Mouse (Mus musculus): ENCODE data around the gene Hook2. TPM values are rescaled to one million over a fixed set of nuclear protein-coding genes. Genes with fewer than 3 reads are reported as not detected.
A peak's percentile ranks its signal among the peaks of the same experiment; 100 is the strongest.

The Hook2 gene
- polyA plus RNA-seq, 1 experiment from 2014 or later, result 18.2 TPM

DNA sequence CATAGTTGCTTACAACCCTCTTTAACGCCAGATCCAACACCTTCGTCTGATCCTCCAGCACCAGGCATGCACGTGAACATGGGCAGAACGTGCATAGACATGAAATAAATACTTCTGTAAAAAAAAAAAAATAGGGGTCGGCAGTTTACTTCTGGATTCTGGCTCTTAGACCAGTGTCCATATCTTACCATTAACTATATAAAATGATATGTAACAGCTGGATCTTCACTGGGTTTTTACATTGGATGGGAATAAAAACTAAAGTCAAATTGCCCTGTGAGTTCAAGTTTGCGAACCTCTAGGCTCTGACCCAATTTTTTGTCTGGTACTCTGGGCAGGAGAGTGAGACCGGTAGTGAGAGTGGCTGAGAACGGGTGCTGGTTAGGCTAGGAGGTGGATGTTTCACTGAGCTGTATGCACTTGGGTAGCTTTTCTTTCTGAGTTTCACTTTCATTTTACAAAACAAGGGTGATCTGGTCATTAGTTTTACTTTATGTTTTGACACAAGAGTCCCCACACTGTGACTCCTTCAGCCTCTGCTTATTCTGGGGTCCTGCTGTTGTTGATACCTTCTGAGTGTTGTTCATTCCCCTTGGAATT, 15.8 kb upstream of the Hook2 start:
- Histone ChIP-seq H3K9me3 (no peaks in the 10 kb centered on the region), H3K4me1 (peaks cover 54% of the 10 kb centered on the region), H3K4me3 (no peak overlapping the region), H3K4me2 (replicated peaks) (0 out of 2 replicates have a peak overlapping the region, but pooled peaks have one; percentile 12), H3K9ac (no peak overlapping the region), H3K27me3 (replicated peaks) (peaks cover 23% of the 10 kb centered on the region), H3K36me3 (peaks cover 36% of the 10 kb centered on the region), H3K27ac (no peak overlapping the region)
- no peak for ATAC-seq (ENCODE audit: low FRiP score, low read depth)
- WGBS, result 83% methylated on average over 8 of the region's 8 CpGs

DNA sequence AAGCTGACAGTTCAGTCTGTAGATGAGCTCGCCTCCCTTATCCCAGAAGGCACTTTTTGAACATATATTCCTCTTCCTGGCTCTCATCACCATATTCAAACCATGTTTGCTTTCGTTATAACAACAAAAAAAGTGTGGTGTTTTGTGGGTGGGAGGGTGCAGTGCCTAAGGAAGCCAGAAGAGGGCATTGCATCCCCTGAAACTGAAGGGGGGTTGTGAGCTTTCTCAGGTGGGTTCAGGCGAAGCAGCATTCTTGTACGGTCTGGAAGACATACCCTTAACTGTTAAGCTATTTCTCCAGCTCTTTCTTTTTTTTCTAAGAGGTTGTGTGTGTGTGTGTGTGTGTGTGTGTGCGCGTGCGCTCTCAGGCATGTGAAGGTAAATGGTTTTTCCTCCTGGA, 15.0 kb upstream of the Hook2 start:
- no peak for ATAC-seq (ENCODE audit: low FRiP score, low read depth)
- 37% methylated on average over 7 of the region's 7 CpGs for WGBS
- H3K27ac ChIP-seq, result no peak overlapping the region
- no peaks in the 10 kb centered on the region for H3K9me3 ChIP-seq
- peak overlapping the region; percentile 98 for H3K4me2 ChIP-seq (replicated peaks)
- H3K4me3 ChIP-seq, result no peak overlapping the region
- no peak overlapping the region for H3K9ac ChIP-seq
- H3K4me1 ChIP-seq, result peaks cover 57% of the 10 kb centered on the region
- peaks cover 28% of the 10 kb centered on the region for H3K27me3 ChIP-seq (replicated peaks)
- H3K36me3 ChIP-seq, result peaks cover 36% of the 10 kb centered on the region

DNA sequence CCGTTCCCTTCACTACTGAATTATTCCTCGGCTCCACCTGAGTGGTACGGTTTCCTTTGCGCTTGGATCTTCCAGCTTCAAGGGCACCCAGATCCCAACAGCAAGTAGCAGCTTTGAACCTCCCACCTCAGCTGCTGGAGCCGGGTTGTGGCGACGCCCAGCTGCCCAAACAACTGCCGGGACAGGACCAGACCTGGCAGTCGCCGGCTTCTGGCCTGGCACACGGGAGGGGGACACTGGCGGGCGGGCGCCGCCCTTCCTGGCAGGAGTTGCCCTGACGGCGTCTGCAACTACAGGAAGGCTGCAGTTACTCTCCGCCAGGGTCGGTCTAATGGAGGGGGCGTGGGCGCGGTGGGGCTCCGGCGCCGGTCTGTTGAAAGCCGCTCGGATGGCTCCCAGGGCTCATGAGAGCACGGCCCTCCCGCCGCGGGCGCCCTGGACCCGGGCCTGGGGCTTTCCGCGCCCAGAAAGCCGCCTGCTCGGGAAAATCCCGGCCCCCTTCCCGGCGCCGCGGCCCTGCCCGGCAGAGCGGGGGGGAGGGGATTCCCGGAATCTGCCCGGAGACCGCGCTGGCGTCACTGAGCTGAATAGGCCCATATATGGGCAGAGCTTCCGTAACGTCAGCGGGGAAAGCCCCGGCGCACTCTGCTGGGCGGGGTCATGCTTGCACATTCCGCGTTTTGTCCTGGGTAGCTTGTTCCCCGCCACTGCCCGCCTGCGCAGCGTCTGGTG, 14.2 kb upstream of the Hook2 start:
- peak overlapping the region; percentile 62 for H3K9ac ChIP-seq
- H3K9me3 ChIP-seq, result no peaks in the 10 kb centered on the region
- ATAC-seq (ENCODE audit: low FRiP score, low read depth), result peak; percentile 79
- peaks cover 30% of the 10 kb centered on the region for H3K36me3 ChIP-seq
- peaks cover 57% of the 10 kb centered on the region for H3K4me1 ChIP-seq
- peak overlapping the region; percentile 46 for H3K4me3 ChIP-seq
- 0 out of 2 replicates have a peak overlapping the region, but pooled peaks have one; percentile 4 for H3K27ac ChIP-seq
- H3K27me3 ChIP-seq (replicated peaks), result peaks cover 30% of the 10 kb centered on the region
- peak overlapping the region; percentile 98 for H3K4me2 ChIP-seq (replicated peaks)
- 1% methylated on average over 61 of the region's 61 CpGs for WGBS

DNA sequence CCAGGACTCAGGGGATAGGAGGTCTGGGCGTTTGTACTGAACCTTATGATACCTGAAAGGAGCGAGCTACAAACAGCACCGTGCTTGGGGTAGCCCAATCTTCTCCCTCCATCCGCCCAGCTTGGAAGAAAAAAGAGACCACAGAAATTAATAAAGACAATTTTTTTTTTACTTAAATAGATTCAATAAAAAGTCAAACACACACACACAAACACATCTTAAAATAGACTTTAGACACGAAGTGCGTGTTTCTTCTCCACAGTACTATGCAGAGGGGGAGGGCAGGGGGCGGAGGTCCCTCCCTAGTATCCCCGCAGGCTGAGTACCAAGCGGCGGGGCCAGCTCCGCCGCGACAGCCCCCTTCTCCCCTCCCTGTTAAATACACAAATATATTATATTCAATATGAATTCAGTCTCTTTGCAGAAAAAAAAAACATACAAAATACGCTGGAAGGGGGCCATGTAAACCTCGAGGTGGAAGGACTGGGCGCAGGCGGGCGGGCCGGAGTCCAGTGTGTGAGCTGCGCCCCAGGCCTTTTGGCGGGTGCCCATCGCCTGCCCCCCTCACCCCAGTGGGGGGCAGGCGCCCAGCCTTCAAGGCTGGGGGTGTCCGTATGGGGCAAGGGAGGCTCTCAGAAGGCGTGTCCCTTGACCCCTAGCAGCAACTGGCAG, 13.5 kb upstream of the Hook2 start:
- peak overlapping the region; percentile 98 for H3K4me2 ChIP-seq (replicated peaks)
- peaks cover 32% of the 10 kb centered on the region for H3K27me3 ChIP-seq (replicated peaks)
- peak overlapping the region; percentile 46 for H3K4me3 ChIP-seq
- ATAC-seq (ENCODE audit: low FRiP score, low read depth), result no peak
- H3K36me3 ChIP-seq, result peaks cover 23% of the 10 kb centered on the region
- peak overlapping the region; percentile 62 for H3K9ac ChIP-seq
- WGBS, result 2% methylated on average over 25 of the region's 25 CpGs
- H3K27ac ChIP-seq, result no peak overlapping the region
- H3K4me1 ChIP-seq, result peaks cover 56% of the 10 kb centered on the region
- no peaks in the 10 kb centered on the region for H3K9me3 ChIP-seq

DNA sequence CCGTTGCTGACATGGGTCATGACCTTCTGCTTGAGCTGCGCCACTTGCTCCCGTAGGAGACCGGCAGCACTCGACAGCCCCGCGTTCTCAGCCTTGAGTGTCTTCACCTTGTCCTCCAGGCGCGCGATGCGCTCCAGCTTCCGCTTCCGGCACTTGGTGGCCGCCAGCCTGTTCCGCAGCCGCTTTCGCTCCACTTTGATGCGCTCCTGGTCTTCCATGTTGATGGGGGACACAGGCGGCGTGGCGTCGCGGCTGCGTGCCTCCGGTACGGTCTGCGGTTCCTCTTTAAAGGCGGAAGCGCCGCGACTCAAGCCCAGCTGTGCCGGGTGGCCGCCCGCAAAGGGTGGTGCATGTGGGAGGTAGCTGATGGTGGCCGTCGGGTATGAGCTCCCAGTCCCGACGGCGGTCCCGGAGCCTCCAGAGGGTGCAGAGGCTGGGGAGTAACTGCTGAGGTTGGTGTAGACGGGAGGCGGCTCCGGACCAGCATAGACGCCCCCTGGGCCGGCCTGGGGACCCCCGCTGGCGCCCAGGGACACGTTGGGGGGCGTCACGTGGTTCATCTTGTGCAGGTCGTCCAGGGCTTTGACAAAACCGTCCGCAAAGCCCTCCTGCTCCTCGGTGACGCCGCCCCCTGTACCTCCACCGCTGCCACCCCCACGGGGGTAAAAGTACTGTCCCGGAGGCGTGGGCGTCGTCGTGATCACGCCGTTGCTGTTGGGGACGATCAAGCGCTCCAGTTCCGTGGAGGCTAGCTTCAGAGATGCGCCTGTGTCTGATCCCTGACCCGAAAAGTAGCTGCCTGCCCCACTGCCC, 12.8 kb upstream of the Hook2 start:
- Histone ChIP-seq H3K36me3 (peaks cover 16% of the 10 kb centered on the region), H3K4me3 (peak overlapping the region; percentile 46), H3K9me3 (no peaks in the 10 kb centered on the region), H3K9ac (peak overlapping the region; percentile 61), H3K27ac (no peak overlapping the region), H3K4me1 (peaks cover 56% of the 10 kb centered on the region), H3K4me2 (replicated peaks) (peak overlapping the region; percentile 98), H3K27me3 (replicated peaks) (peaks cover 40% of the 10 kb centered on the region)
- no peak for ATAC-seq (ENCODE audit: low FRiP score, low read depth)
- 1% methylated on average over 70 of the region's 70 CpGs for WGBS

DNA sequence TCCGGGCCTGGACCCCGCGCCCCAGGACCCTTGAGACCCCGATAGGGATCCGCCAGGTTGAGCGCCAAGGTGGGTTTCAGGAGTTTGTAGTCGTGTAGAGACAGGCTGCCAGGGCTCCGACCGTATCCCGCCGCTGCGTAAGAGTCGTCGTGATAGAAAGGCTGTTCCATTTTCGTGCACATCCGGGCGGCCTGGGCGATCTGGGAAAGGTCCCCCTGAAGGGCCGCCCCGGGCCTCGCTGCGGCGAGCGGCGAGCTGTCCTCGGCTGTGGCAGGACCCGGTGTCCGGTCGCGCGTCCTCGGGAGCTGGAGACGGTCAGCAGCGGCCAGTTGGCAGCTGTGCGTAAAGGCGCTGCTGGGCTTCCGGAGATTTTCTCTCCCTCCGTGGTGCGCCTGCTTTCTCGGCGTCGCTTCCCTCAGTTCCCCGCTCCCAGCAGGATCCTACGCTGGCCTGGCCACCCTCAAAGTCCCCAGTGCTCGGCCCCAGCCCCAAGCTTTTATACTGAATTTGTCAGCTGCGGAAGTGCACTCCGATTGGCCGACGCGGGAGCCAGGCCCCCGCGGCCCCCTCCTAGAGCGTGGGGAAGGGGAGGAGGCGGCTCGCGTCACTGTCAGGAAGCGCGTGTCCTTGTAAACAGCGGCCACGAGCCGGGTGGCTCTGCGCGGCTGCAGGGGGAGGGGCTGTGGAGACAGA, 12.0 kb upstream of the Hook2 start, which contains the start of gene Junb:
TSS of gene Junb (minus strand) at position 471 of the 693 bp plus-strand sequence.
- peak; percentile 31 for ATAC-seq (ENCODE audit: low FRiP score, low read depth)
- Histone ChIP-seq H3K27me3 (replicated peaks) (peaks cover 44% of the 10 kb centered on the region), H3K27ac (no peak within 1 kb of the TSS; the same call in 1 of the 2 replicates), H3K4me2 (replicated peaks) (peak within 1 kb of the TSS; percentile 98), H3K4me3 (peak within 1 kb of the TSS; percentile 46), H3K9me3 (no peaks in the 10 kb centered on the region), H3K9ac (peak within 1 kb of the TSS; percentile 61), H3K4me1 (peaks cover 56% of the 10 kb centered on the region), H3K36me3 (peaks cover 9% of the 10 kb centered on the region)
- under 1% methylated on average over 63 of the region's 63 CpGs for WGBS

DNA sequence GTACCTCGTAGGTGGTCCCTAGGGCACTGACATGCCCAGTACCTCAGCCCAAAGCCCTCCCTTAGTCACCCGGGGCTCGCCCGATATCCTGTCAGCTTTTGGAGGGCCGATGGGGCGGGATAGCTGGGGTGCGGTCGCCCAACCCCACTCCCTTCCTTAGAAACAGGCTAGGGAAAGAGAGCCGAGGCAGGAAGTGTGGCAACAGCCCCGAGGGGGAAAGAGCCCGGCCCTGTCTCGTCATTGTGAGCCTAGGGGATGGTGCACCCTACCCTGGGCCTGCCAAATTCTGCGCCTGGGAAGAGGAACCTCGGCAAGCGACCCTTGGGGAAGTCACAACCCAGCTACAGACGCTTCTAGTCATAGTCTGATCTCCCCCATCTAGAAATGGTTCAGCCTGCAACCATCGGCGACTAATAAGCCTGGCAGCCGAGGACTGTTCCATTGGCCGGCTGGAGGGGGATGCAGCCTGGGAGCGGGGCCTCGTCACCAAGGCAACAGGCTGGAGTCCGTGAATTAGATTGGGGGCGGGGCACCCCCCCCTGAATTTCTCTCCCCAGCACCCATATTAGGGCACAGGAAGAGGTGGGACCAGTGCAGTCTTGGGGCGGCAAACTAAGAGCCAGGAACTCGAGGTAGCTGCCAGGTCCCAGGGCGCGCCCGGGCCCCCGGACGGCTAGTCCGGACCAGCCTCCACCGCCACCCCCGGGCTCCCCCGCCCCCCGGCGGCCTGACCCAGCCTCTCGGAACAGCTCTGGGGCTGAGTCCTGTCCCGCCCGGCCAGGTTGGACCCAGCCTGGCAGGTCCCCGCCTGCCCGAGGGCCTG, 10.6 kb upstream of the Hook2 start:
- peak overlapping the region; percentile 98 for H3K4me2 ChIP-seq (replicated peaks)
- 3% methylated on average over 41 of the region's 42 CpGs for WGBS
- H3K9ac ChIP-seq, result peak overlapping the region; percentile 48
- H3K27me3 ChIP-seq (replicated peaks), result peaks cover 47% of the 10 kb centered on the region
- no peaks in the 10 kb centered on the region for H3K9me3 ChIP-seq
- ATAC-seq (ENCODE audit: low FRiP score, low read depth), result peak; percentile 6; the same call in 1 of the 2 replicates
- H3K27ac ChIP-seq, result no peak overlapping the region
- peaks cover 60% of the 10 kb centered on the region for H3K4me1 ChIP-seq
- peak overlapping the region; percentile 26 for H3K4me3 ChIP-seq
- no peaks in the 10 kb centered on the region for H3K36me3 ChIP-seq

DNA sequence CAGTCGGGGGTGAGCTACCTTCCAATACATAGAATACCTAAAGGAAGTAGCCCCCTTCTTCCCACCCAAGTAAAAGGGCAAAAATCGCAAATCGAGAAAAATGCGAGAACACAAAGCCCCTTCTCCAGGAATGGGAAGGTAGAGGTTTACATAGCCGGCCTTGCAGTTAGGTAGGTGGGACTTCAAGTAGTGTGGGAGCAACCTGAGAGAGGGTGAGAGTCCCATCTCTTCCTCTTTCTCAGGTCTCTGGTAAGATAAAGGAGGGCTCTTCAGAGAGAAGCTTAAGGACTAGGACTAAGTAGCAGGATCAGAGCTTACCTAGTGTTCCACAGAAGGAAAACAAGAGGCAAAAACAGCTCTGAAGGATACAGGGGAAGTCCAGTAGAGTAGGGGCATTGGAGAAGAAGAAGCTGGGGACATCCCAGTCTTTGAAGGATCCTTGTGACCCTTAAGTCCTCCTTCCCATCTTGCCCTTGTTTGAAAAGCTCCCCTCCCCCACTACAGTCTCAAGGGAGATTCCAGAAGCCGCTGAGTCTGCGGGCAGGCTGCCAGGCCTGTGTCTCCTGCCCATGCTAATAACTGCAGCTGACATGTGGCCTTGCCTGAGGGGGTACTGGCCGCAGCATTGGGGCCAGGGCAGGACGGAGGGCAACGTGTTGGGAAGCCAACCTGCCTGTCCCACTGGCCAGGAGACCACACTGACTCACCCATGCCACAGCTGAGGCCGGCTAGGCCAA, 9.6 kb upstream of the Hook2 start:
- no peak overlapping the region for H3K27ac ChIP-seq
- H3K9ac ChIP-seq, result 0 out of 2 replicates have a peak overlapping the region, but pooled peaks have one; percentile 40
- H3K4me3 ChIP-seq, result no peak overlapping the region
- H3K36me3 ChIP-seq, result no peaks in the 10 kb centered on the region
- 37% methylated on average over 11 of the region's 11 CpGs for WGBS
- H3K4me1 ChIP-seq, result peaks cover 65% of the 10 kb centered on the region
- peak overlapping the region; percentile 98 for H3K4me2 ChIP-seq (replicated peaks)
- H3K9me3 ChIP-seq, result no peaks in the 10 kb centered on the region
- peaks cover 51% of the 10 kb centered on the region for H3K27me3 ChIP-seq (replicated peaks)
- no peak for ATAC-seq (ENCODE audit: low FRiP score, low read depth)

DNA sequence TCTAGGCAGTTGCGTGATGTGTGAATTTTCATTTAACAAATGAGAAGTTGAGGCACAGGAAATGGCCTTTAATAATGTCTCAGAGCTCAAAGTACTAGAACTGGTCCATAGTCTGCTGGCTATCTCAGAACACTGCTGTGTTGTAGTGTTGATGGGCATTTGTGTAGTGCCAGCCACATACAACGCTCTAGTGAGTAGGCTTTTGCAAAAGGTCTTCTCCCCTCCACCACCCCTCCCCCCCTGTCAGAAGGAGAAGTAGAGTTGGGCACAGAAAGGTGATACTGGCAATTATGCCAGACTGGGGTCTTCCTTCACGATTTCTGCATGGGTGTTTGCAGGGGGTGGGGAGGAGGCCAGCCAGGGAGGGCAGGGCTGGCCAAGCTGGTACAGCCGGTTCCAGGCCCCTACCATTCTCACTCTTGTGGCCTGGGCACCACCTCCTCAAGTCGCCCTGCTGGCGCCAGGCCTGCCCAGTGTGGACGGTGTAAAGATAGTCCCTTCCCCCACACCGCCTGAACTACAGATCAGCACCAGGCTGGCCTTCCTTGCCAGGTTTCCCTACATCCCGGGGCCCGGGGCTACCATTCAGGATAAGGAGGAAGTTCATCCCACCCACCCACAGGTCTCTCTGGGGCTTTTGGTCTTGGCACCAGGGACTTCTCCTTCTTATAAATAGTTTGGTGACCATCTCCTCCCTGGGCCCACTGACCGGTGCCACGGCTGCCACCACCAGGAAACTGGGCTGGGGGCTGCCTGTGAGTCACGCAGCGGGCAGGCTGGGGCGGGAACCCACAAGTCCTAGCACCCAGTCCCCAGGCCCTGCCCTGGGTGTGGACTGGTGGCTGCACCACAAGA, 8.5 kb upstream of the Hook2 start:
- peaks cover 60% of the 10 kb centered on the region for H3K4me1 ChIP-seq
- 86% methylated on average over 15 of the region's 15 CpGs for WGBS
- H3K27ac ChIP-seq, result no peak overlapping the region

More for the DNA sequence above, 8.5 kb upstream of the Hook2 start:
- H3K4me3 ChIP-seq, result no peak overlapping the region
- H3K36me3 ChIP-seq, result no peaks in the 10 kb centered on the region
- H3K9me3 ChIP-seq, result no peaks in the 10 kb centered on the region
- peaks cover 59% of the 10 kb centered on the region for H3K27me3 ChIP-seq (replicated peaks)
- no peak overlapping the region for H3K4me2 ChIP-seq (replicated peaks)
- no peak for ATAC-seq (ENCODE audit: low FRiP score, low read depth)
- H3K9ac ChIP-seq, result no peak overlapping the region

All from neural tube, embryonic 12.5 days (tissue).